Mouse (Mus musculus) heart, embryonic 14.5 days (tissue): ENCODE results near the gene Wnt7b. TPM values are rescaled to one million over a fixed set of nuclear protein-coding genes. Genes with fewer than 3 reads are reported as not detected.

ENCODE experiments used
- polyA plus RNA-seq: library from polyadenylated mRNA; unstranded; fragments of >200 nt; fragmentation: Nextera tagmentation; extraction: Ambion mirVana; gene quantifications from 2 replicates; pipeline ENCODE4 v1.2.1, GENCODE M21; 2014

The Wnt7b gene
- polyA plus RNA-seq, 1 experiment from 2014 or later = 0.41 TPM

Other genes with a start within 250 kb of the Wnt7b start
- 210 and 234 TPM in 2 replicates for gene Atxn10, start 246.2 kb downstream of the Wnt7b start, polyA plus RNA-seq
- not detected in 2 replicates for gene 7530416G11Rik, start 79.2 kb downstream of the Wnt7b start, polyA plus RNA-seq
- gene Ppara, start 152.5 kb upstream of the Wnt7b start, polyA plus RNA-seq = 8.8 and 10.6 TPM in 2 replicates
- 47.7 and 53.5 TPM in 2 replicates for gene Cdpf1, start 229.2 kb upstream of the Wnt7b start, polyA plus RNA-seq
- 0.28 and 0.66 TPM in 2 replicates for gene Pkdrej, start 239.3 kb upstream of the Wnt7b start, polyA plus RNA-seq
- 4.1 and 4.2 TPM in 2 replicates for gene Ttc38, start 249.8 kb upstream of the Wnt7b start, polyA plus RNA-seq